Mouse (Mus musculus) midbrain, embryonic 15.5 days (tissue): ENCODE measurements at regions not wholly inside any gene's neighbourhood (a gene's known extent, or its start where the extent isn't known, plus 50 kb on each side); places are given as distances from the start of the nearest gene placed in this dataset.

Experiments
- ATAC-seq: fragments of 200-750 bp; cut with Nextera tagmentation; replicated peaks from 2 replicates; pipeline ENCODE4 v1.8.0; 2017; ENCODE audit warnings: moderate TSS enrichment
- H3K27ac ChIP-seq: fragments of 300-500 bp; sonication (generic); 2 replicates; pipeline ENCODE4 v1.5.1; 2015; ENCODE audit warnings: mild to moderate bottlenecking, inconsistent platforms
- H3K27me3 ChIP-seq: fragments of 300-500 bp; sonication (generic); replicated peaks from 2 replicates; pipeline ENCODE4 v1.6.1; 2015; ENCODE audit warnings: inconsistent platforms
- H3K36me3 ChIP-seq: fragments of 300-500 bp; sonication (generic); replicated peaks from 2 replicates; pipeline ENCODE4 v1.6.1; 2015; ENCODE audit warnings: inconsistent platforms
- H3K4me1 ChIP-seq: fragments of 300-500 bp; sonication (generic); 2 replicates; pipeline ENCODE4 v1.6.1; 2015; ENCODE audit warnings: inconsistent platforms
- H3K4me2 ChIP-seq: fragments of 300-500 bp; sonication (generic); 2 replicates; pipeline ENCODE4 v1.6.1; 2015; ENCODE audit warnings: inconsistent platforms, mild to moderate bottlenecking, moderate library complexity
- H3K4me3 ChIP-seq: fragments of 300-500 bp; sonication (generic); 2 replicates; pipeline ENCODE4 v1.5.1; 2015; ENCODE audit warnings: mild to moderate bottlenecking, inconsistent platforms
- H3K9ac ChIP-seq: fragments of 300-500 bp; sonication (generic); 2 replicates; pipeline ENCODE4 v1.6.1; 2015; ENCODE audit warnings: mild to moderate bottlenecking, inconsistent platforms
- H3K9me3 ChIP-seq: fragments of 300-500 bp; sonication (generic); 2 replicates; pipeline ENCODE4 v1.6.1; 2016; ENCODE audit warnings: inconsistent platforms
- WGBS: fragments of 180-500 bp; shearing (Covaris S2); methylation state at CpG from one replicate; pipeline ENCODE4 v1.1.7; 2015; ENCODE audit warnings: mixed read lengths; 5-methylcytosine and 5-hydroxymethylcytosine counted together

DNA sequence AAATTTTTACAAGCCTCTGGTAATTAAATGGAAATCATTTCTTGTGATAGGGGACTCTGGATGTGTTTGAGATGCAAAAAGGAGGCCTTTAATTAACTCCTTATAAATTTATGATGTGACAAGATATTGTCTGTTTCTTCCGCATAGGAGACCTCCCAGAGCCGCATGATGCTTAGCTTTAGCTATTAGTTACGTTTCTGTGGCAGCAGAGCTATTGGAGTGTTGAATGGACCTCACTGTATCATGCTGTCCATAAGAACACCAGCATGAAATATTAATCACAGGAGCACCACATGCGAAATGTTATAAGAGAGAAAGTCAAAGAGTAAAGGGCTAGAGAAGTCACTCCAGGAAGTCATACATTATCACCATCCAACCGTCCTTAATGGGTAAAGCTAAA, 495.3 kb upstream of the Robo1 start:
- 0 out of 2 replicates have a peak, but pooled peaks cover 3% of the 10 kb centered on the region for H3K4me1 ChIP-seq
- no peaks in the 10 kb centered on the region for H3K27me3 ChIP-seq
- H3K9me3 ChIP-seq: no peaks in the 10 kb centered on the region
- H3K36me3 ChIP-seq: no peaks in the 10 kb centered on the region
- WGBS: 50% methylated on average over 5 of the region's 5 CpGs
- 0 out of 2 replicates have a peak, but pooled peaks have one; percentile 33 for ATAC-seq
- no peak overlapping the region for H3K27ac ChIP-seq
- no peak overlapping the region for H3K4me3 ChIP-seq
- no peak overlapping the region for H3K9ac ChIP-seq
- no peak overlapping the region for H3K4me2 ChIP-seq

DNA sequence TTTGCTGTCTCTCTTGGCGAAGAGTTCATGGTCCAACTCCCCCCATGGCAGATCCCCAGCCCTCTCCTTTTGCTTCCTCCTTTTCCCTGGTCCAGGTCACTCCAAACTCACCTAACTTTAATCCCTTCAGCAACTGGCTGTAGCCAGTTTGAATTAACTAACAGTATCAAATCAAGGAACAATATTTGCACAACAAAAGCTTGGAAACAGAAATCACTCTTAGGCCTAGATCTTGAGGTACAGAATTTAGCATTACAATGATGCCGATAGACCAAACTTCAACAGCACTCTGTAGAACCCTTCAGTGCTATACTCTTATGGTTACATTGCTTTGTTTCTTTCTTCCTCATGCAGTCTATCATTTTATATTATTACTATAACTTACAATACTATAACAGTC, 472.8 kb upstream of the Robo1 start:
- no peaks in the 10 kb centered on the region for H3K9me3 ChIP-seq
- no peaks in the 10 kb centered on the region for H3K4me1 ChIP-seq
- no peaks in the 10 kb centered on the region for H3K36me3 ChIP-seq
- H3K27ac ChIP-seq: no peak overlapping the region
- H3K27me3 ChIP-seq: no peaks in the 10 kb centered on the region
- H3K4me3 ChIP-seq: no peak overlapping the region
- no peak overlapping the region for H3K4me2 ChIP-seq
- H3K9ac ChIP-seq: no peak overlapping the region
- 91% methylated on average over 2 of the region's 2 CpGs for WGBS
- no peak for ATAC-seq

DNA sequence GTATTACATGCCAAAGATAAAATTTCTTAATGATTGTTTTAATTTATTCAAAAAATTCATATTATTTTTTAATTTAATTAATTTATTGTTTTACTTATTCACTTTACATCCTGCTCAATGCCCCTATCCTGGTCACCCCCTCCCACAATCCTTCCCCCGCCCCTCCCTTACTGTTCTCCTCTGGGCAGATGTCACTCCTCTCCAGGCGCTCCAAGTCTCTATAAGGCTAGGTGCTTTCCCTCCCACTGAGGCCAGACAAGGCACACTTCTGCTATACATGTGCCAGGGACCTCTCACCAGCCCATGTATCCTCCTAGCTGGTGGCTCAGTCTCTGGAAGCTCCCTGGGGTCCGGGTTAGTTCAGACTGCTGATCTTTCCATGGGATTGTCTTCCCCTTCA, 458.0 kb upstream of the Robo1 start:
- Histone ChIP-seq H3K9ac (no peak overlapping the region), H3K27ac (no peak overlapping the region), H3K27me3 (no peaks in the 10 kb centered on the region), H3K4me3 (no peak overlapping the region), H3K36me3 (no peaks in the 10 kb centered on the region), H3K4me2 (no peak overlapping the region), H3K9me3 (no peaks in the 10 kb centered on the region), H3K4me1 (no peaks in the 10 kb centered on the region)
- WGBS: 79% methylated on average over 3 of the region's 3 CpGs
- ATAC-seq: no peak

DNA sequence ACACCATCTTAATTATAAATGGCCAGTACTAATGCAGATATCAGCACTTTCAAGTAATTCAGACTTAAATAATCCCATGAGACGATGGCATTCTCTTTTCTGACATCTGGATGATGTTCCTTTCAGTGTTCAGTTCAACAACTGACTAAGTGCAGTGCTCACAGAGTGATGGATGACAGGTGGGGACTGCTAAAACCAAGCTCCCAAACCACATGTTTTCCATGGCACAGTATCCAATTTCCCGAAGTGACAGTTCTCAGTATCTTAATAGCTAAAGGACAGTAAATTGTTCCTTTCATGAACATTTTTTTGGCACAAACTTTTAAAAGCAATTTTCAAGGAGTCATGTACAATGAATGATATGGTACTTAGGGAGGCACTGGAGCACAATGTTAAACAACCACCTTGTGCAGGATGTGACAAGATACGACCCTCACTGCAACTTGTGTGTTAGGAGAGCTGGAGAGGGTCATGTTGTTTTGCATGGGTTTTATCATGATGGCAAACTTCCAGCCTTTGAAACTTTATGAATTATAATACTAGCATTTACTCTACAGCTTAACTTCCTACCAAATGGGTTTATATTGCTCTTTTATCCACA, 456.4 kb upstream of the Robo1 start:
- Histone ChIP-seq H3K4me3 (no peak overlapping the region), H3K9me3 (no peaks in the 10 kb centered on the region), H3K9ac (no peak overlapping the region), H3K27ac (no peak overlapping the region), H3K4me2 (no peak overlapping the region), H3K27me3 (no peaks in the 10 kb centered on the region), H3K4me1 (no peaks in the 10 kb centered on the region), H3K36me3 (no peaks in the 10 kb centered on the region)
- 78% methylated on average over 3 of the region's 3 CpGs for WGBS
- no peak for ATAC-seq

DNA sequence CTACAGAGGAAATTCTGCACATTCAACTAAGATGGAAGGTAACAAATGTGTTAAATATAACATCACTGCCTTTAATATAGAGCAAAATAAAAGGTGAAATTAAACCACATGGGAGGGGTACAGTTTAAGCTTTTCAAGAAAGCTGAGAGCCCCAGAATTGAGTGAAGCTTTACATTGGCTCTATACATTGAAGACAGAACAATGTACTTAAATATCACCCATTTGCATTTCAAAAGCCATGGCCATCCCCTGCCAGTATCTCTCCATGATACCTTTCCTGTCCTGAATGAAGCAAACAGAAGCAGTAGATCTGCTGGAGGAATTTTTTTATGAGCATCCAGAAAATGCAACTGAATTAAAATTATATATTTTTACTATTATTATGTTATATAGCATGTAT, 450.2 kb upstream of the Robo1 start:
- Histone ChIP-seq H3K9ac (no peak overlapping the region), H3K4me3 (no peak overlapping the region), H3K36me3 (no peaks in the 10 kb centered on the region), H3K4me2 (no peak overlapping the region), H3K27me3 (no peaks in the 10 kb centered on the region), H3K9me3 (no peaks in the 10 kb centered on the region), H3K4me1 (no peaks in the 10 kb centered on the region), H3K27ac (no peak overlapping the region)
- no peak for ATAC-seq

DNA sequence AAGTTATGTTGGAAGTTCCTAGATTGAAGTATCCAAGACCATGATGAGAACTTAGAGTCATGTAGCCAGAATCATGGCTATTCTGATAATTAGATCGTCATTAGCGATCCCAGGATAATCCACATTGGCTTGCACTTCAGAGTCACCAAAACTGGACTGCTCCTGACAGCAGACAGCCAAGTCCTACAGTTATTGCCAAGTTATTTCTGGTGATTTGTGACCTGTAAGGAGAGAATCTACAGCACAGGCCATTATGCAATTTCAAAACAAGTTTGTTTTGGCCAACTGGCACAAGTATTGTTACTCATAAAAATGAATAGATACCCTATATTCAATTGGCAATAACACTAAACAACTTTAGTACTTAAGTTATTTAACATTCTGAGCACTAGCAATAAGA, 447.9 kb upstream of the Robo1 start:
- no peak overlapping the region for H3K4me3 ChIP-seq
- H3K27ac ChIP-seq: no peak overlapping the region
- no peak for ATAC-seq
- H3K9me3 ChIP-seq: no peaks in the 10 kb centered on the region
- H3K27me3 ChIP-seq: no peaks in the 10 kb centered on the region
- 96% methylated on average over 2 of the region's 2 CpGs for WGBS
- H3K36me3 ChIP-seq: no peaks in the 10 kb centered on the region
- no peak overlapping the region for H3K4me2 ChIP-seq
- H3K9ac ChIP-seq: no peak overlapping the region
- no peaks in the 10 kb centered on the region for H3K4me1 ChIP-seq

DNA sequence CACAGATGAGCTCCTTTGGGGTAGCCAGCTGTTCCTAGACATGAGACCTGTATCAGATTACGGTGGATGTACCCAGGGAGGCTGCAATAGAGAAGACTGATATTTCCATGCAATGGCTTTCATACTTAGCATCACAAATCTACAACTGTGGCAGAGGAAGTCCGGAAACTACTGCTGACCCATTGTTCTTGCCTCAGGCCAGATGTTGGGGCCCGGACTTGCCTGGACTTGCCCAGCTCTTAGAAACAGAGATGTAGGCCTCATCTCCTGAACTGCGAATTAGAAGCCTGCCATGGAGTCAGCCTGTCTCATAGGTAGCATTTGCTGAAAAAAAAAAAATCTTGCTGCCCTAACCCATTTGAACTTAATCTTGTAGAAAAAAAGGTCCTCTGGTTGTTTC, 422.4 kb upstream of the Robo1 start:
- H3K9ac ChIP-seq: no peak overlapping the region
- no peak for ATAC-seq

DNA sequence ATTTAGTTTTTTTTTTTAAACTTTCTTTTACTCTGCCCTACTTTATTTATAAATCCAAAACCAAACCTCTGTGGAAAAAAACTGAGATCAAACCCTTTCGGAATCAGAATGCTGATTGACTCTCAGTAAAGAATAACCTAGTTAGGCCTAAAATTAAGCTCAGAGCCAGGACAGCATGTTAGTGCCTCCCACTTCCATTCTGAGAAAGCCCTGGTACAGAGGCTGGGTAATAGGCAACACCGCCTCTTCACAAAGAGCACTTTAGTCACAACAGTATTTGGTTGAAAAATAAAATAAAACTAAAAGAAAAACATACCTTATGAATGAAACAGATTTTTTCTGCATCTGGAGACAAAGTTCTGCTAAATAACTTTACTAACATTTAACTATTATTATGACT, 418.4 kb upstream of the Robo1 start:
- 80% methylated on average over 2 of the region's 2 CpGs for WGBS
- no peaks in the 10 kb centered on the region for H3K4me1 ChIP-seq
- ATAC-seq: no peak
- H3K4me3 ChIP-seq: no peak overlapping the region
- H3K9me3 ChIP-seq: no peaks in the 10 kb centered on the region
- H3K9ac ChIP-seq: no peak overlapping the region
- H3K4me2 ChIP-seq: no peak overlapping the region
- H3K27ac ChIP-seq: no peak overlapping the region
- no peaks in the 10 kb centered on the region for H3K27me3 ChIP-seq
- H3K36me3 ChIP-seq: no peaks in the 10 kb centered on the region

More for the DNA sequence above, 422.4 kb upstream of the Robo1 start:
- Histone ChIP-seq H3K4me2 (no peak overlapping the region), H3K36me3 (no peaks in the 10 kb centered on the region), H3K4me3 (no peak overlapping the region), H3K9me3 (no peaks in the 10 kb centered on the region), H3K27ac (no peak overlapping the region), H3K4me1 (no peaks in the 10 kb centered on the region), H3K27me3 (no peaks in the 10 kb centered on the region)
- WGBS: 80% methylated on average over 4 of the region's 4 CpGs

DNA sequence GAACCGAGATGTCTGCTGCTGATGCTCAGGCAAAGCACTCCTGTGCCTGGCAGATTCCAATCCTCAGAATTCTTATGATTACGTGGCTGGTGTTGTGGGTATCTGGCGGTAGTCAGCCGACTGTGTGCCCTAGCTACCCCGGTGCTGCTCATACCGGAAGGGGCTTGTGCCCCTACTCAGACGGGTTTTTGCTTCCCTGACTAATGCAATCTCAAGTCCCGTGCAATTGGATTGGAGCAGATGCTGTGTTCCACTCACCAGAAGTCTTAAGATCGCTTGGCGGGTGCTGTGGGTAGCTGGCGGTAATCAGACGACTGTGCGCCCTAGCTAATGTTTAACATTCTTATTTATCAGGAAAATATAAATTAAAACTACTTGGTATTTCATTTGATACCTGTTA, 385.0 kb upstream of the Robo1 start:
- no peak overlapping the region for H3K4me2 ChIP-seq
- H3K4me1 ChIP-seq: no peaks in the 10 kb centered on the region
- no peaks in the 10 kb centered on the region for H3K9me3 ChIP-seq
- H3K27ac ChIP-seq: no peak overlapping the region
- ATAC-seq: no peak
- H3K36me3 ChIP-seq: no peaks in the 10 kb centered on the region
- no peak overlapping the region for H3K9ac ChIP-seq
- no peaks in the 10 kb centered on the region for H3K27me3 ChIP-seq
- WGBS: 92% methylated on average over 13 of the region's 13 CpGs
- no peak overlapping the region for H3K4me3 ChIP-seq

DNA sequence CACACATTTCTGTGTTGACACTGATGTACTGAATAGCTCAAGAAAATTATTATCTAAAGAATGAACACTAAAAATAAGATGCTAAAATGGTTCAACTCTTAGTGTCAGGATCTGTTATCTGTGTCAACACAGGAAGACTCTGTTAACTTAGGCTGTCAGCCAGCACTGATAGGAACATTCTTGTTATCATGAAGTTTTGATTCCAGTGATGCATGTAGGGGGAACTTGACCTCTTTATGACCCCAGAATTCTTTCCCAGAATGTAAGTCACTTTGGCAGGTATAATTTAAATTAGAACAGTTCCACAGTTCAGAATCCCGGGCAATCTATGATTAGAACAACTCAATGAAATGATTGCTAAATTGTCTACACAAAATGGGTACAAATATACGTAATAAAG, 363.9 kb upstream of the Robo1 start:
- ATAC-seq: no peak
- no peak overlapping the region for H3K9ac ChIP-seq
- 86% methylated on average over 2 of the region's 2 CpGs for WGBS
- no peaks in the 10 kb centered on the region for H3K27me3 ChIP-seq
- no peak overlapping the region for H3K27ac ChIP-seq
- no peak overlapping the region for H3K4me3 ChIP-seq
- H3K4me1 ChIP-seq: no peaks in the 10 kb centered on the region
- no peak overlapping the region for H3K4me2 ChIP-seq
- no peaks in the 10 kb centered on the region for H3K36me3 ChIP-seq
- no peaks in the 10 kb centered on the region for H3K9me3 ChIP-seq

DNA sequence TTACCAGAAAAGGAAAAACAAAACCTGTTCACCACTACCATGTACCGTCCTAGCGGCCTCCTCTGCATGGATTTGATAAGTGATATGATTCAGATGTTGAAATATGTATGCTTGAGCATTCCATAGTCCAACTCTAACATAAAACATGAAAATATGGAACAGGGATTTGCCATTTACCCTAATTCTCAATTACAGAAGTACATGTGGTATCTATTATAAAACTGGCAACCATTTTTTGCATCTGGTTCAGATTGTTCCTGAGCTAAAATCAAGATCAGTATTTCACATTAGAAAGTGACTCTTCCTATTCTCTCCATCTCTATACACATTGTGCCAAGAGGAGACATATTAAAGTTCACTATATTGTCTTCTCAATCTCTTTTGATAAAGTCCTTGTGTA, 363.3 kb upstream of the Robo1 start:
- ATAC-seq: no peak
- WGBS: 86% methylated on average over 2 of the region's 2 CpGs

DNA sequence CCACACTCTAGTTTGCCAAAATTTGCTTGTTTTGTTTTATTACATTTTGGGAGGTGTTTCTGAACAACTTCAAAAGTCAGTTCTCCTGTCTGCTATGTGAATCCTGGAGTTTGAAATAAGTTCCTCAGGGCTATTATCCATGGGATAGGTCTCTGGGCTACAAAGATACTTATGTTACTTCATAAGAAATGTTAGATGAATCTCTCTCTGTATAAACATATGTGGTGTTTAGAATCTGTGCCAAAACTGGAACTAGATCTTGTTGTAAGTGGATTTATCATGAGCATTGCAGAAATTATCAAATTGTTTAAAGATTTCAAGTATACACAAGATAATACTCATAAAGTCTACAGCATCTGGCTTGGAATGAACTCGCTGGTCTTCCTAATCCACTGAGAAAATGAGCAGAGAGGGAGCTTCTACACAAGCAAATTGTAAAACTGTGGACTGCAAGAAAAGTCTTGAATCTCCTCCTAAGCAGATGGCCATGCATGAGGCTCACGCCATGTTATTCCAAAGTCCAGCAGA, 355.2 kb upstream of the Robo1 start:
- 69% methylated on average over 2 of the region's 2 CpGs for WGBS
- no peak overlapping the region for H3K27ac ChIP-seq
- H3K4me1 ChIP-seq: no peaks in the 10 kb centered on the region
- no peak overlapping the region for H3K9ac ChIP-seq
- H3K36me3 ChIP-seq: no peaks in the 10 kb centered on the region
- H3K27me3 ChIP-seq: no peaks in the 10 kb centered on the region
- H3K9me3 ChIP-seq: no peaks in the 10 kb centered on the region
- ATAC-seq: no peak
- no peak overlapping the region for H3K4me3 ChIP-seq
- H3K4me2 ChIP-seq: no peak overlapping the region

More for the DNA sequence above, 363.3 kb upstream of the Robo1 start:
- H3K27me3 ChIP-seq: no peaks in the 10 kb centered on the region
- H3K4me3 ChIP-seq: no peak overlapping the region
- H3K4me2 ChIP-seq: no peak overlapping the region
- H3K36me3 ChIP-seq: no peaks in the 10 kb centered on the region
- H3K27ac ChIP-seq: no peak overlapping the region
- H3K9me3 ChIP-seq: no peaks in the 10 kb centered on the region
- H3K4me1 ChIP-seq: no peaks in the 10 kb centered on the region
- no peak overlapping the region for H3K9ac ChIP-seq

DNA sequence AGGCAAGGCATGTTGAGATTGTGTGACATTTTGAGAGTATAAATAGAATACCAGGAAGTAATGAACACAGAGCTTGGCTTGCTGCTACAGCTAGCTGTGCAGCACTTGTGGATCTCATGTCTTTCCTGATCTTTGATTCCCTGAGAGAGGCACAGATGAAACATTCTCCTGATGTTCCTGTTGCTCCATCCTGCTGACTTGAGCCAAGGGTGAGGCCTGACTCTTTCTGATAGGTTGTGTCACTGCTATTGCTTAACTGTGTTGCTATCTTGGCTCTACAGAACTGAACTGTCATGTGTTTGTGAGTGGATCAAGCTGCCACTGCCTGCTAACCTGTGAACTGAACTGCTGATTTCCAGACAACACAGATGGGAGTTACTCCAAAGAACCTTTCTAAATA, 344.5 kb upstream of the Robo1 start:
- Histone ChIP-seq H3K9ac (no peak overlapping the region), H3K4me2 (no peak overlapping the region), H3K9me3 (no peaks in the 10 kb centered on the region), H3K27ac (no peak overlapping the region), H3K4me1 (no peaks in the 10 kb centered on the region), H3K36me3 (no peaks in the 10 kb centered on the region), H3K4me3 (no peak overlapping the region), H3K27me3 (no peaks in the 10 kb centered on the region)
- ATAC-seq: no peak
